Mouse (Mus musculus) urinary bladder, postnatal 36 days (tissue): ENCODE data around the gene Pkd1l2.
A peak's percentile ranks its signal among the peaks of the same experiment; 100 is the strongest.

Source experiments
- DNase-seq, 2 experiments: peaks; one replicate each; pipeline ENCODE4 v3.0.0; 2022; ENCODE audit warnings: low spot score in 2 of 2, mixed read lengths in 1 of 2

Gene Pkd1l2

GRCm38 (mm10) chr8:117085521-117085920 lies 3.3 kb upstream of the Pkd1l2 start:
- DNase-seq = peak; percentile 47 to 68

- DNase-seq = no peak
Measured at GRCm38 (mm10) chr8:117082947-117083559, 804 bp upstream of the Pkd1l2 start.

GRCm38 (mm10) chr8:117079652-117080051 lies 2.6 kb downstream of the Pkd1l2 start:
- DNase-seq = no peak

- no peak for DNase-seq
Measured at GRCm38 (mm10) chr8:117078367-117078926, 3.8 kb downstream of the Pkd1l2 start.

GRCm38 (mm10) chr8:117074350-117075182 lies 7.7 kb downstream of the Pkd1l2 start:
- no peak for DNase-seq

GRCm38 (mm10) chr8:117069708-117070107 lies 12.5 kb downstream of the Pkd1l2 start:
- no peak for DNase-seq

GRCm38 (mm10) chr8:117068294-117068693 lies 14.0 kb downstream of the Pkd1l2 start:
- no peak for DNase-seq

- no peak for DNase-seq
Measured at GRCm38 (mm10) chr8:117067396-117067795, 14.9 kb downstream of the Pkd1l2 start.

- DNase-seq = no peak
Measured at GRCm38 (mm10) chr8:117066955-117067354, 15.3 kb downstream of the Pkd1l2 start.

- DNase-seq = no peak
Measured at GRCm38 (mm10) chr8:117061180-117061880, 20.9 kb downstream of the Pkd1l2 start.

- no peak for DNase-seq
Measured at GRCm38 (mm10) chr8:117060306-117060705, 21.9 kb downstream of the Pkd1l2 start.

GRCm38 (mm10) chr8:117059021-117059420 lies 23.2 kb downstream of the Pkd1l2 start:
- no peak for DNase-seq

- DNase-seq = no peak
Measured at GRCm38 (mm10) chr8:117055097-117055496, 27.2 kb downstream of the Pkd1l2 start.

GRCm38 (mm10) chr8:117054146-117054545 lies 28.1 kb downstream of the Pkd1l2 start:
- no peak for DNase-seq

GRCm38 (mm10) chr8:117053135-117054079 lies 28.8 kb downstream of the Pkd1l2 start:
- DNase-seq = no peak

GRCm38 (mm10) chr8:117051316-117051715 lies 30.9 kb downstream of the Pkd1l2 start:
- DNase-seq = no peak

GRCm38 (mm10) chr8:117050763-117051162 lies 31.5 kb downstream of the Pkd1l2 start:
- no peak for DNase-seq

GRCm38 (mm10) chr8:117049444-117049843 lies 32.8 kb downstream of the Pkd1l2 start:
- DNase-seq = no peak

GRCm38 (mm10) chr8:117043584-117043983 lies 38.7 kb downstream of the Pkd1l2 start:
- no peak for DNase-seq

GRCm38 (mm10) chr8:117039843-117040242 lies 42.4 kb downstream of the Pkd1l2 start:
- DNase-seq = no peak

GRCm38 (mm10) chr8:117037374-117037935 lies 44.8 kb downstream of the Pkd1l2 start:
- DNase-seq = no peak
